Comparison of ENCODE assay signal across 10 mouse cellular contexts in genomic region chr4:115839956-115840355, GRCm38 (mm10). TPM values are rescaled to one million over a fixed set of nuclear protein-coding genes. Genes with fewer than 3 reads are reported as not detected.
DNase-seq lines count a peak whose midpoint lies in the region; ATAC-seq and TF ChIP-seq lines count a peak whose summit lies in the region.
"Had no signal": no experiment of that assay in that cellular context is flagged by ENCODE, and none has a peak within 500 bp of the region (broad histone marks: within the 10 kb centered on the region; RNA-seq: fewer than 3 reads in every experiment).

No protein-coding gene starts in this region.

- ATAC-seq in intestine, embryonic 15.5 days: no peak
- ATAC-seq in lung, embryonic 14.5 days (ENCODE audit: insufficient read depth): no peak

- H3K4me3 ChIP-seq in bone marrow, adult 2 months (replicated peaks; ENCODE audit: control insufficient read depth, low read depth, low read length): peak overlapping the region; percentile 44
- H3K4me3 ChIP-seq in intestine, embryonic 15.5 days (replicated peaks): peak overlapping the region; percentile 75
- H3K4me3 ChIP-seq in lung, embryonic 14.5 days (ENCODE audit: low read depth, low read length): peak overlapping the region; percentile 66

- H3K27me3 ChIP-seq in intestine, embryonic 15.5 days (replicated peaks): no peaks in the 10 kb centered on the region
- H3K27me3 ChIP-seq in lung, embryonic 14.5 days (ENCODE audit: insufficient read depth, low read length): no peaks in the 10 kb centered on the region

- no peak for TF ChIP-seq CTCF in bone marrow, adult 2 months (IDR thresholded peaks at IDR 0.05; ENCODE audit: control insufficient read depth, insufficient read depth, low read length)
- TF ChIP-seq CTCF in lung, embryonic 14.5 days (IDR thresholded peaks at IDR 0.05; ENCODE audit: low read depth): no peak

- no peaks in the 10 kb centered on the region for H3K9me3 ChIP-seq in intestine, embryonic 15.5 days
- H3K9me3 ChIP-seq in lung, embryonic 14.5 days (ENCODE audit: low read depth, low read length): no peaks in the 10 kb centered on the region

- no peaks in the 10 kb centered on the region for H3K36me3 ChIP-seq in intestine, embryonic 15.5 days
- H3K36me3 ChIP-seq in lung, embryonic 14.5 days (ENCODE audit: insufficient read depth): no peaks in the 10 kb centered on the region

- no peaks in the 10 kb centered on the region; the same call in 1 of the 2 replicates for H3K4me1 ChIP-seq in bone marrow, adult 2 months (ENCODE audit: control insufficient read depth, insufficient read depth, low read length)
- peaks cover 5% of the 10 kb centered on the region; the same call in 1 of the 2 replicates for H3K4me1 ChIP-seq in intestine, embryonic 15.5 days (replicated peaks)
- no peaks in the 10 kb centered on the region for H3K4me1 ChIP-seq in lung, embryonic 14.5 days (ENCODE audit: insufficient read depth)

- DNase-seq in gastrocnemius, adult 18-20 months (ENCODE audit: low spot score): peak; percentile 37
- no peak for DNase-seq in gastrocnemius, postnatal 4 days (ENCODE audit: low spot score in 2 of 2)
- no peak for DNase-seq in lung, embryonic 14.5 days
- DNase-seq in urinary bladder, postnatal 10 days (ENCODE audit: low spot score): no peak
- no peak for DNase-seq in thymus, postnatal 0 days (ENCODE audit: low spot score)
- no peak for DNase-seq in frontal cortex, postnatal 36 days (ENCODE audit: low spot score in 2 of 2)

- no peak overlapping the region for H3K27ac ChIP-seq in bone marrow, adult 2 months (ENCODE audit: control insufficient read depth, insufficient read depth, low read depth, low read length, poor library complexity)
- no peak overlapping the region for H3K27ac ChIP-seq in intestine, embryonic 15.5 days
- H3K27ac ChIP-seq in lung, embryonic 14.5 days (ENCODE audit: low read depth): no peak overlapping the region

- H3K4me2 ChIP-seq in intestine, embryonic 15.5 days (replicated peaks): peak overlapping the region; percentile 76
- H3K4me2 ChIP-seq in lung, embryonic 14.5 days: peak overlapping the region; percentile 64

- no peak overlapping the region for H3K9ac ChIP-seq in intestine, embryonic 15.5 days
- H3K9ac ChIP-seq in lung, embryonic 14.5 days: peak overlapping the region; percentile 68; the same call in 1 of the 2 replicates

- WGBS in bone marrow, adult 2 months: 58% methylated on average over 4 of the region's 4 CpGs
- WGBS in intestine, embryonic 15.5 days: 46% methylated on average over 4 of the region's 4 CpGs
- WGBS in lung, embryonic 14.5 days: 42% methylated on average over 4 of the region's 4 CpGs

- no peak for TF ChIP-seq POLR2A in bone marrow, adult 2 months (IDR thresholded peaks at IDR 0.05; ENCODE audit: borderline replicate concordance, control insufficient read depth, low read depth, low read length)

RNA-seq across cellular contexts. Expression of gene Mknk1, which starts 1.0 kb away (rescaled TPM):
- total RNA-seq in gastrocnemius, adult 18-20 months (2021): 10 to 100 TPM; 21.8 to 26.1 TPM
- total RNA-seq in gastrocnemius, postnatal 4 days (2021): 10 to 100 TPM; 45.8 to 47.8 TPM
- polyA plus RNA-seq in bone marrow, adult 2 months (2011; ENCODE audit: insufficient read depth, insufficient read length, low replicate concordance, missing spikeins): 23.7 and 48.7 TPM in 2 replicates
- polyA plus RNA-seq in intestine, embryonic 15.5 days (2015; fragmentation: Nextera tagmentation; extraction: Ambion mirVana): 26.9 and 36.8 TPM in 2 replicates
- 19.4 and 19.8 TPM in 2 replicates for polyA plus RNA-seq in lung, embryonic 14.5 days (2014; fragmentation: Nextera tagmentation; extraction: Ambion mirVana)
- polyA plus RNA-seq in thymus, postnatal 0 days (2015; fragmentation: Nextera tagmentation; extraction: Ambion mirVana): 41.3 and 42.5 TPM in 2 replicates

RNA-seq across cellular contexts. Expression of gene Mob3c, which starts 12.1 kb away (rescaled TPM):
- 1 to 10 TPM; 2.1 to 2.2 TPM for total RNA-seq in gastrocnemius, adult 18-20 months (2021)
- 1 to 10 TPM; 5.5 to 8.1 TPM for total RNA-seq in gastrocnemius, postnatal 4 days (2021)
- 14.9 and 26.1 TPM in 2 replicates for polyA plus RNA-seq in bone marrow, adult 2 months (2011; ENCODE audit: insufficient read depth, insufficient read length, low replicate concordance, missing spikeins)
- polyA plus RNA-seq in intestine, embryonic 15.5 days (2015; fragmentation: Nextera tagmentation; extraction: Ambion mirVana): 12.4 and 15.9 TPM in 2 replicates
- 9.6 and 11.5 TPM in 2 replicates for polyA plus RNA-seq in lung, embryonic 14.5 days (2014; fragmentation: Nextera tagmentation; extraction: Ambion mirVana)
- polyA plus RNA-seq in thymus, postnatal 0 days (2015; fragmentation: Nextera tagmentation; extraction: Ambion mirVana): 8.5 and 9.4 TPM in 2 replicates

RNA-seq across cellular contexts. Expression of gene Kncn, which starts 44.2 kb away (rescaled TPM):
- total RNA-seq in gastrocnemius, adult 18-20 months (2021): not detected
- not detected for total RNA-seq in gastrocnemius, postnatal 4 days (2021)
- polyA plus RNA-seq in bone marrow, adult 2 months (2011; ENCODE audit: insufficient read depth, insufficient read length, low replicate concordance, missing spikeins): 1.2 TPM in 1 of 2 replicates, not detected in the other
- not detected in 2 replicates for polyA plus RNA-seq in intestine, embryonic 15.5 days (2015; fragmentation: Nextera tagmentation; extraction: Ambion mirVana)
- not detected in 2 replicates for polyA plus RNA-seq in lung, embryonic 14.5 days (2014; fragmentation: Nextera tagmentation; extraction: Ambion mirVana)
- polyA plus RNA-seq in thymus, postnatal 0 days (2015; fragmentation: Nextera tagmentation; extraction: Ambion mirVana): not detected in 2 replicates
- total RNA-seq: ES-E14 had no signal
- polyA plus RNA-seq: gonadal fat pad, adult 2 months had no signal

RNA-seq across cellular contexts. Expression of gene 6430628N08Rik, which starts 50.5 kb away (rescaled TPM):
- not detected for total RNA-seq in gastrocnemius, adult 18-20 months (2021)
- not detected for total RNA-seq in gastrocnemius, postnatal 4 days (2021)
- polyA plus RNA-seq in bone marrow, adult 2 months (2011; ENCODE audit: insufficient read depth, insufficient read length, low replicate concordance, missing spikeins): not detected in 2 replicates
- polyA plus RNA-seq in intestine, embryonic 15.5 days (2015; fragmentation: Nextera tagmentation; extraction: Ambion mirVana): not detected in 2 replicates
- not detected in 2 replicates for polyA plus RNA-seq in lung, embryonic 14.5 days (2014; fragmentation: Nextera tagmentation; extraction: Ambion mirVana)
- not detected in 2 replicates for polyA plus RNA-seq in thymus, postnatal 0 days (2015; fragmentation: Nextera tagmentation; extraction: Ambion mirVana)
- total RNA-seq: ES-E14 had no signal

RNA-seq across cellular contexts. Expression of gene Atpaf1, which starts 55.3 kb away (rescaled TPM):
- total RNA-seq in gastrocnemius, adult 18-20 months (2021): 10 to 100 TPM; 56.9 to 58.7 TPM
- 10 to 100 TPM; 30.3 to 32.0 TPM for total RNA-seq in gastrocnemius, postnatal 4 days (2021)
- 6.4 and 9.2 TPM in 2 replicates for polyA plus RNA-seq in bone marrow, adult 2 months (2011; ENCODE audit: insufficient read depth, insufficient read length, low replicate concordance, missing spikeins)
- polyA plus RNA-seq in intestine, embryonic 15.5 days (2015; fragmentation: Nextera tagmentation; extraction: Ambion mirVana): 62.4 and 63.5 TPM in 2 replicates
- 55.6 and 61.4 TPM in 2 replicates for polyA plus RNA-seq in lung, embryonic 14.5 days (2014; fragmentation: Nextera tagmentation; extraction: Ambion mirVana)
- polyA plus RNA-seq in thymus, postnatal 0 days (2015; fragmentation: Nextera tagmentation; extraction: Ambion mirVana): 42.7 and 51.1 TPM in 2 replicates
